Mouse (Mus musculus): ENCODE measurements around the gene Zfp618. TPM values are rescaled to one million over a fixed set of nuclear protein-coding genes. Genes with fewer than 3 reads are reported as not detected.

The Zfp618 gene
- polyA plus RNA-seq, 1 experiment: 0.60 TPM

- TF ChIP-seq POLR2A (IDR thresholded peaks at IDR 0.05; ENCODE audit: low read depth, low read length) (no peak), CTCF (IDR thresholded peaks at IDR 0.05; ENCODE audit: extremely low read depth, insufficient read length, insufficient replicate concordance, low read depth, low read length) (no peak)
- no peak overlapping the region for H3K27ac ChIP-seq (ENCODE audit: insufficient read depth, low read depth, low read length)
- H3K4me3 ChIP-seq (ENCODE audit: low read depth, low read length): no peak overlapping the region
- H3K36me3 ChIP-seq (ENCODE audit: control insufficient read depth, insufficient read depth, low read length): no peaks in the 10 kb centered on the region
- H3K27me3 ChIP-seq (ENCODE audit: control insufficient read depth, insufficient read depth, low read length): no peaks in the 10 kb centered on the region
- WGBS: 66% methylated on average over 2 of the region's 2 CpGs
- H3K4me1 ChIP-seq (ENCODE audit: control insufficient read depth, insufficient read depth, insufficient read length, low read length): peaks cover 10% of the 10 kb centered on the region; the same call in 1 of the 2 replicates
Measured at GRCm38 (mm10) chr4:63073139-63073538, 107.8 kb downstream of the Zfp618 start.

GRCm38 (mm10) chr4:63079159-63079558 is 113.8 kb downstream of the Zfp618 start:
- 12% methylated on average over 7 of the region's 7 CpGs for WGBS
- H3K27me3 ChIP-seq (ENCODE audit: control insufficient read depth, insufficient read depth, low read length): no peaks in the 10 kb centered on the region
- no peaks in the 10 kb centered on the region for H3K4me1 ChIP-seq (ENCODE audit: control insufficient read depth, insufficient read depth, insufficient read length, low read length)
- no peak overlapping the region for H3K27ac ChIP-seq (ENCODE audit: insufficient read depth, low read depth, low read length)
- no peak overlapping the region for H3K4me3 ChIP-seq (ENCODE audit: low read depth, low read length)
- TF ChIP-seq CTCF (IDR thresholded peaks at IDR 0.05; ENCODE audit: extremely low read depth, insufficient read length, insufficient replicate concordance, low read depth, low read length) (no peak), POLR2A (IDR thresholded peaks at IDR 0.05; ENCODE audit: low read depth, low read length) (no peak)
- no peaks in the 10 kb centered on the region for H3K36me3 ChIP-seq (ENCODE audit: control insufficient read depth, insufficient read depth, low read length)

DNA sequence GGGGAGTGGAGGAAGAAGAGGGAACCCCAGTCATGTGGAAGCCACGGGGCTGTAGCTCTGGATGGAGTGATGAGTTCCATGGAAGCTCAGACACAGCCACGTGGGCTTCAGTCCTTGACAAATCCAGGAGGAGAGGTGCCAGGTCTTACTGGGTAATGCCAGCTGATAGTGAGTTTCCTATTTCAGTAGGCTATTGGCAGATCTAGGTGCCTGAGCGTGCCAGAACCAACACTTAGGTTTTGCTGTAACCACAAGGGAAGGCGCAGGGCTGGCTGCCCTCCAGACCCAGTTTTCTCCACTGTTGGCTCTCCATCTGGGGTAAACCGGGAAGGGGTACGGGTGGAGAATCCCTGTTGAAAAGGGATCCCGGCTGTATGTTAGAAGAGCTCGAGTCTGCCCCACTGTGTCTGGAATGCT is 119.1 kb downstream of the Zfp618 start:
- no peak overlapping the region for H3K27ac ChIP-seq (ENCODE audit: insufficient read depth, low read depth, low read length)
- no peak for TF ChIP-seq CTCF (IDR thresholded peaks at IDR 0.05; ENCODE audit: extremely low read depth, insufficient read length, insufficient replicate concordance, low read depth, low read length)
- no peak for TF ChIP-seq POLR2A (IDR thresholded peaks at IDR 0.05; ENCODE audit: low read depth, low read length)
- H3K4me1 ChIP-seq (ENCODE audit: control insufficient read depth, insufficient read depth, insufficient read length, low read length): no peaks in the 10 kb centered on the region
- H3K27me3 ChIP-seq (ENCODE audit: control insufficient read depth, insufficient read depth, low read length): no peaks in the 10 kb centered on the region
- no peaks in the 10 kb centered on the region for H3K36me3 ChIP-seq (ENCODE audit: control insufficient read depth, insufficient read depth, low read length)
- 68% methylated on average over 8 of the region's 8 CpGs for WGBS
- H3K4me3 ChIP-seq (ENCODE audit: low read depth, low read length): no peak overlapping the region

- WGBS: 94% methylated on average over 1 of the region's 1 CpGs
Measured at GRCm38 (mm10) chr4:63089484-63089883, 124.1 kb downstream of the Zfp618 start.

GRCm38 (mm10) chr4:63091151-63091550 is 125.8 kb downstream of the Zfp618 start:
- no peak overlapping the region for H3K4me3 ChIP-seq (ENCODE audit: low read depth, low read length)
- no peaks in the 10 kb centered on the region; the same call in 1 of the 2 replicates for H3K4me1 ChIP-seq (ENCODE audit: control insufficient read depth, insufficient read depth, insufficient read length, low read length)
- TF ChIP-seq CTCF (IDR thresholded peaks at IDR 0.05; ENCODE audit: extremely low read depth, insufficient read length, insufficient replicate concordance, low read depth, low read length) (no peak), POLR2A (IDR thresholded peaks at IDR 0.05; ENCODE audit: low read depth, low read length) (no peak)
- no peaks in the 10 kb centered on the region for H3K27me3 ChIP-seq (ENCODE audit: control insufficient read depth, insufficient read depth, low read length)
- no peaks in the 10 kb centered on the region for H3K36me3 ChIP-seq (ENCODE audit: control insufficient read depth, insufficient read depth, low read length)
- 63% methylated on average over 5 of the region's 5 CpGs for WGBS
- no peak overlapping the region for H3K27ac ChIP-seq (ENCODE audit: insufficient read depth, low read depth, low read length)

More at GRCm38 (mm10) chr4:63089484-63089883, 124.1 kb downstream of the Zfp618 start:
- TF ChIP-seq CTCF (IDR thresholded peaks at IDR 0.05; ENCODE audit: extremely low read depth, insufficient read length, insufficient replicate concordance, low read depth, low read length) (no peak), POLR2A (IDR thresholded peaks at IDR 0.05; ENCODE audit: low read depth, low read length) (no peak)
- Histone ChIP-seq H3K36me3 (ENCODE audit: control insufficient read depth, insufficient read depth, low read length) (no peaks in the 10 kb centered on the region), H3K4me3 (ENCODE audit: low read depth, low read length) (no peak overlapping the region), H3K27ac (ENCODE audit: insufficient read depth, low read depth, low read length) (no peak overlapping the region), H3K4me1 (ENCODE audit: control insufficient read depth, insufficient read depth, insufficient read length, low read length) (no peaks in the 10 kb centered on the region), H3K27me3 (ENCODE audit: control insufficient read depth, insufficient read depth, low read length) (no peaks in the 10 kb centered on the region)

DNA sequence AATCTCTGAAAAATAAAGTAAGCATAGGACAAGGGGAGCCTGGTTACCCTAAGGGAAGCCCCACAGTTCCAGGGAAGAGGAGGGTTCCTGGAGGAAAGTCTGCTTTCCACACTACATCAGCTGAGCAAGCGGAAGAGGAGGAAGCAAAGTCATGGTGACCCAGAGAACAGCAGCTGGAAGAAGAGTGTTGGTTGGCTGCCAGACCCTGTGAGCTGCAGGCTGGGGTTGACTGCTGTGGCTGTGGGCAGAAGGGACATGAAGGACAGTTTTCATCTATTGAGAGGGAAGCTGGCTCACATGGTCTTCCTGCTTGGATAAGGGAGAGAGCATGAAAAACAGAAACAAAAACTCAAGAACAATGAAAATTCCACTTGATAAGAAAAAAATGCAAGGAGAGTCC is 132.2 kb downstream of the Zfp618 start:
- H3K27ac ChIP-seq (ENCODE audit: insufficient read depth, low read depth, low read length): no peak overlapping the region
- no peaks in the 10 kb centered on the region for H3K36me3 ChIP-seq (ENCODE audit: control insufficient read depth, insufficient read depth, low read length)
- no peaks in the 10 kb centered on the region for H3K27me3 ChIP-seq (ENCODE audit: control insufficient read depth, insufficient read depth, low read length)
- TF ChIP-seq CTCF (IDR thresholded peaks at IDR 0.05; ENCODE audit: extremely low read depth, insufficient read length, insufficient replicate concordance, low read depth, low read length): no peak
- TF ChIP-seq POLR2A (IDR thresholded peaks at IDR 0.05; ENCODE audit: low read depth, low read length): no peak
- WGBS: 48% methylated on average over 1 of the region's 1 CpGs
- no peaks in the 10 kb centered on the region; the same call in 1 of the 2 replicates for H3K4me1 ChIP-seq (ENCODE audit: control insufficient read depth, insufficient read depth, insufficient read length, low read length)
- no peak overlapping the region for H3K4me3 ChIP-seq (ENCODE audit: low read depth, low read length)

- Histone ChIP-seq H3K27ac (ENCODE audit: insufficient read depth, low read depth, low read length) (no peak overlapping the region), H3K4me1 (ENCODE audit: control insufficient read depth, insufficient read depth, insufficient read length, low read length) (no peaks in the 10 kb centered on the region; the same call in 1 of the 2 replicates), H3K4me3 (ENCODE audit: low read depth, low read length) (no peak overlapping the region), H3K27me3 (ENCODE audit: control insufficient read depth, insufficient read depth, low read length) (no peaks in the 10 kb centered on the region), H3K36me3 (ENCODE audit: control insufficient read depth, insufficient read depth, low read length) (no peaks in the 10 kb centered on the region)
- WGBS: 26% methylated on average over 11 of the region's 11 CpGs
- no peak for TF ChIP-seq CTCF (IDR thresholded peaks at IDR 0.05; ENCODE audit: extremely low read depth, insufficient read length, insufficient replicate concordance, low read depth, low read length)
- TF ChIP-seq POLR2A (IDR thresholded peaks at IDR 0.05; ENCODE audit: low read depth, low read length): no peak
Measured at GRCm38 (mm10) chr4:63100478-63100877, 135.1 kb downstream of the Zfp618 start.

Measured in small intestine, adult 2 months (tissue).